Mouse (Mus musculus): ENCODE results near the gene Cope.

Cope gene

GRCm38 (mm10) chr8:70302901-70303300 is 583 bp downstream of the Cope start:
- no peak for DNase-seq (ENCODE audit: extremely low read depth, low read depth, low spot score)

GRCm38 (mm10) chr8:70309311-70309710 is 7.0 kb downstream of the Cope start:
- no peak for DNase-seq (ENCODE audit: extremely low read depth, low read depth, low spot score)

- no peak for DNase-seq (ENCODE audit: extremely low read depth, low read depth, low spot score)
These were observed 11.1 kb downstream of the Cope start for GRCm38 (mm10) chr8:70313399-70313798.

- DNase-seq (ENCODE audit: extremely low read depth, low read depth, low spot score) = no peak
These were observed 13.5 kb downstream of the Cope start, which contains the start of gene Cers1 for GRCm38 (mm10) chr8:70315624-70316510. Gene Cers1, plus strand, starts transcription at chr8:70315775.

GRCm38 (mm10) chr8:70316511-70317504 is 14.5 kb downstream of the Cope start:
- DNase-seq (ENCODE audit: extremely low read depth, low read depth, low spot score) = no peak

- DNase-seq (ENCODE audit: extremely low read depth, low read depth, low spot score) = no peak
These were observed 15.6 kb downstream of the Cope start for GRCm38 (mm10) chr8:70317872-70318271.

GRCm38 (mm10) chr8:70323716-70324115 is 21.4 kb downstream of the Cope start:
- DNase-seq (ENCODE audit: extremely low read depth, low read depth, low spot score) = no peak

GRCm38 (mm10) chr8:70327512-70327911 is 25.2 kb downstream of the Cope start:
- no peak for DNase-seq (ENCODE audit: extremely low read depth, low read depth, low spot score)

GRCm38 (mm10) chr8:70329124-70329834 is 27.0 kb downstream of the Cope start, which contains the start of gene Gdf1:
Gene Gdf1, plus strand, starts transcription at chr8:70329817.
- DNase-seq (ENCODE audit: extremely low read depth, low read depth, low spot score) = no peak

GRCm38 (mm10) chr8:70329835-70330740 is 27.8 kb downstream of the Cope start:
- no peak for DNase-seq (ENCODE audit: extremely low read depth, low read depth, low spot score)

GRCm38 (mm10) chr8:70330741-70331364 is 28.5 kb downstream of the Cope start:
- DNase-seq (ENCODE audit: extremely low read depth, low read depth, low spot score) = no peak

- DNase-seq (ENCODE audit: extremely low read depth, low read depth, low spot score) = no peak
These were observed 29.2 kb downstream of the Cope start for GRCm38 (mm10) chr8:70331526-70331925.

GRCm38 (mm10) chr8:70332070-70332877 is 30.0 kb downstream of the Cope start:
- DNase-seq (ENCODE audit: extremely low read depth, low read depth, low spot score) = no peak

GRCm38 (mm10) chr8:70332878-70333202 is 30.5 kb downstream of the Cope start:
- DNase-seq (ENCODE audit: extremely low read depth, low read depth, low spot score) = no peak

GRCm38 (mm10) chr8:70338931-70339330 is 36.6 kb downstream of the Cope start:
- DNase-seq (ENCODE audit: extremely low read depth, low read depth, low spot score) = no peak

GRCm38 (mm10) chr8:70340659-70341058 is 38.3 kb downstream of the Cope start:
- DNase-seq (ENCODE audit: extremely low read depth, low read depth, low spot score) = no peak

- DNase-seq (ENCODE audit: extremely low read depth, low read depth, low spot score) = no peak
These were observed 39.7 kb downstream of the Cope start for GRCm38 (mm10) chr8:70342007-70342406.

- no peak for DNase-seq (ENCODE audit: extremely low read depth, low read depth, low spot score)
These were observed 40.8 kb downstream of the Cope start for GRCm38 (mm10) chr8:70343076-70343475.

GRCm38 (mm10) chr8:70343696-70344095 is 41.4 kb downstream of the Cope start:
- DNase-seq (ENCODE audit: extremely low read depth, low read depth, low spot score) = no peak
